Mouse (Mus musculus) adrenal gland, postnatal 10 days (tissue): ENCODE data around the gene Mettl7a1. TPM values are rescaled to one million over a fixed set of nuclear protein-coding genes. Genes with fewer than 3 reads are reported as not detected.
"Not testable (repeated sequence)": the region's sequence is repeated elsewhere in the genome, so short reads cannot be mapped to it uniquely, and the experiment has no call there.

Source experiments
- DNase-seq: peaks from one replicate; pipeline ENCODE4 v3.0.0; 2021; ENCODE audit warnings: mixed read lengths
- total RNA-seq, 2 experiments: library from RNA; stranded (reverse); gene quantifications; 2 replicates each; pipeline ENCODE4 v1.2.3; 2021

Mettl7a1 gene
- total RNA-seq, 2 experiments from 2014 or later = 67.7 to 72.2 TPM

GRCm38 (mm10) chr15:100341314-100341980, 37.5 kb downstream of the Mettl7a1 start:
- DNase-seq = not testable (repeated sequence)

- DNase-seq = no peak
These were observed 41.5 kb downstream of the Mettl7a1 start for GRCm38 (mm10) chr15:100345484-100345883.

- DNase-seq = no peak
These were observed 42.8 kb downstream of the Mettl7a1 start for GRCm38 (mm10) chr15:100346761-100347160.

- no peak for DNase-seq
These were observed 45.6 kb downstream of the Mettl7a1 start for GRCm38 (mm10) chr15:100349496-100349895.

GRCm38 (mm10) chr15:100351501-100352060, 47.6 kb downstream of the Mettl7a1 start:
- no peak for DNase-seq

- peak; percentile 15 for DNase-seq
These were observed 48.8 kb downstream of the Mettl7a1 start, which contains the start of the genes Methig1 and Mettl7a2 for GRCm38 (mm10) chr15:100352711-100353250. Gene Methig1 (plus strand): TSS chr15:100353149. Gene Mettl7a2 (plus strand): TSS chr15:100353200.

- not testable (repeated sequence) for DNase-seq
These were observed 49.5 kb downstream of the Mettl7a1 start for GRCm38 (mm10) chr15:100353399-100353798.

GRCm38 (mm10) chr15:100355876-100356275, 51.9 kb downstream of the Mettl7a1 start:
- no peak for DNase-seq

GRCm38 (mm10) chr15:100364242-100364641, 60.3 kb downstream of the Mettl7a1 start, which contains the start of gene Higd1c:
Gene Higd1c (plus strand): TSS chr15:100364542.
- DNase-seq = no peak

GRCm38 (mm10) chr15:100365967-100366366, 62.0 kb downstream of the Mettl7a1 start:
- DNase-seq = not testable (repeated sequence)

- DNase-seq = no peak
These were observed 63.2 kb downstream of the Mettl7a1 start for GRCm38 (mm10) chr15:100367119-100367518.

- peak; percentile 74 for DNase-seq
These were observed 71.1 kb downstream of the Mettl7a1 start for GRCm38 (mm10) chr15:100375066-100375465.

GRCm38 (mm10) chr15:100377847-100378505, 74.0 kb downstream of the Mettl7a1 start:
- DNase-seq = not testable (repeated sequence)

Other genes with a start within 250 kb of the Mettl7a1 start
- gene Atf1, start 76.3 kb upstream of the Mettl7a1 start, total RNA-seq = 10 to 100 TPM; 49.6 to 56.3 TPM
- gene Tmprss12, start 23.3 kb upstream of the Mettl7a1 start, total RNA-seq = not detected
- under 1 TPM; 0.18 to 0.64 TPM for gene Mettl7a3, start 30.8 kb downstream of the Mettl7a1 start, total RNA-seq
- gene Methig1, start 49.0 kb downstream of the Mettl7a1 start, total RNA-seq = under 1 TPM in 1 of 2 experiments, not detected in 1; 0.67 TPM
- gene Mettl7a2, start 49.1 kb downstream of the Mettl7a1 start, total RNA-seq = 1 to 10 TPM; 1.2 to 1.8 TPM
- gene Higd1c, start 60.4 kb downstream of the Mettl7a1 start, total RNA-seq = under 1 TPM in 1 of 2 experiments, not detected in 1; 0.70 TPM
- under 1 TPM in 1 of 2 experiments, not detected in 1; 0.09 TPM for gene Gm5475, start 118.0 kb downstream of the Mettl7a1 start, total RNA-seq
- 10 to 100 TPM; 60.6 to 72.7 TPM for gene Slc11a2, start 120.9 kb downstream of the Mettl7a1 start, total RNA-seq
- gene Letmd1, start 164.9 kb downstream of the Mettl7a1 start, total RNA-seq = 100 to 1,000 TPM; 298 to 353 TPM
- gene Csrnp2, start 191.3 kb downstream of the Mettl7a1 start, total RNA-seq = 1 to 10 TPM; 4.4 to 5.5 TPM
- gene Tfcp2, start 247.9 kb downstream of the Mettl7a1 start, total RNA-seq = 10 to 100 TPM; 18.1 to 24.6 TPM